Mouse (Mus musculus) c-Kit-positive CD71-negative TER-119-negative erythroid progenitor cells, embryonic 14.5 days (primary cell): ENCODE results near the gene Sestd1.

ENCODE experiments used
- DNase-seq: peaks from one replicate; pipeline ENCODE4 v3.0.0-alpha.2; 2013; ENCODE audit warnings: low read depth

The Sestd1 gene

GRCm38 (mm10) chr2:77280512-77281409 is at the start of gene Sestd1:
Gene Sestd1, minus strand, starts transcription at chr2:77280592.
- peak; percentile 22 for DNase-seq

- no peak for DNase-seq
Measured at GRCm38 (mm10) chr2:77327246-77327645, 46.9 kb upstream of the Sestd1 start.

- no peak for DNase-seq
Measured at GRCm38 (mm10) chr2:77323739-77324138, 43.3 kb upstream of the Sestd1 start.

- no peak for DNase-seq
Measured at GRCm38 (mm10) chr2:77323156-77323555, 42.8 kb upstream of the Sestd1 start.

GRCm38 (mm10) chr2:77319196-77319595 is 38.8 kb upstream of the Sestd1 start:
- DNase-seq = no peak

- no peak for DNase-seq
Measured at GRCm38 (mm10) chr2:77316961-77317360, 36.6 kb upstream of the Sestd1 start.

- DNase-seq = no peak
Measured at GRCm38 (mm10) chr2:77313846-77314245, 33.5 kb upstream of the Sestd1 start.

GRCm38 (mm10) chr2:77312616-77313015 is 32.2 kb upstream of the Sestd1 start:
- no peak for DNase-seq

- peak; percentile 10 for DNase-seq
Measured at GRCm38 (mm10) chr2:77309313-77309712, 28.9 kb upstream of the Sestd1 start.

- no peak for DNase-seq
Measured at GRCm38 (mm10) chr2:77304494-77304893, 24.1 kb upstream of the Sestd1 start.

- DNase-seq = no peak
Measured at GRCm38 (mm10) chr2:77303716-77304115, 23.3 kb upstream of the Sestd1 start.

GRCm38 (mm10) chr2:77302655-77303348 is 22.4 kb upstream of the Sestd1 start:
- no peak for DNase-seq

GRCm38 (mm10) chr2:77301687-77302389 is 21.4 kb upstream of the Sestd1 start:
- DNase-seq = no peak

GRCm38 (mm10) chr2:77289701-77290100 is 9.3 kb upstream of the Sestd1 start:
- no peak for DNase-seq

GRCm38 (mm10) chr2:77286755-77287154 is 6.4 kb upstream of the Sestd1 start:
- DNase-seq = no peak

- no peak for DNase-seq
Measured at GRCm38 (mm10) chr2:77284281-77284899, 4.0 kb upstream of the Sestd1 start.

GRCm38 (mm10) chr2:77279861-77280511 is 406 bp downstream of the Sestd1 start:
- no peak for DNase-seq

- no peak for DNase-seq
Measured at GRCm38 (mm10) chr2:77277272-77277671, 3.1 kb downstream of the Sestd1 start.

- no peak for DNase-seq
Measured at GRCm38 (mm10) chr2:77275851-77276250, 4.5 kb downstream of the Sestd1 start.

- DNase-seq = no peak
Measured at GRCm38 (mm10) chr2:77274976-77275641, 5.3 kb downstream of the Sestd1 start.

- DNase-seq = no peak
Measured at GRCm38 (mm10) chr2:77272953-77273352, 7.4 kb downstream of the Sestd1 start.
